Mouse (Mus musculus) kidney, embryonic 14.5 days (tissue): ENCODE measurements at regions not wholly inside any gene's neighbourhood (a gene's known extent, or its start where the extent isn't known, plus 50 kb on each side); places are given as distances from the start of the nearest gene placed in this dataset.
A peak's percentile ranks its signal among the peaks of the same experiment; 100 is the strongest.

ENCODE experiments used
- ATAC-seq: fragments of 200-750 bp; cut with Nextera tagmentation; 2 replicates; pipeline ENCODE4 v1.8.0; 2017; ENCODE audit warnings: moderate number of reproducible peaks, mild to moderate bottlenecking, moderate TSS enrichment, moderate library complexity; ENCODE audit not compliant: low FRiP score, low TSS enrichment
- H3K27ac ChIP-seq: fragments of 300-500 bp; sonication (generic); 2 replicates; pipeline ENCODE4 v1.5.1; 2014; ENCODE audit warnings: low read depth, mild to moderate bottlenecking, low read length, moderate library complexity, mixed read lengths
- H3K27me3 ChIP-seq: fragments of 300-500 bp; sonication (generic); 2 replicates; pipeline ENCODE4 v1.6.1; 2014; ENCODE audit warnings: mild to moderate bottlenecking, low read length; ENCODE audit not compliant: control insufficient read depth, insufficient read depth
- H3K36me3 ChIP-seq: fragments of 300-500 bp; sonication (generic); 2 replicates; pipeline ENCODE4 v1.6.1; 2014; ENCODE audit warnings: low read length, mixed read lengths; ENCODE audit not compliant: control insufficient read depth, insufficient read depth
- H3K4me1 ChIP-seq: fragments of 300-500 bp; sonication (generic); 2 replicates; pipeline ENCODE4 v1.6.1; 2014; ENCODE audit warnings: low read length, mixed read lengths; ENCODE audit not compliant: control insufficient read depth, insufficient read depth
- H3K4me2 ChIP-seq: fragments of 300-500 bp; sonication (generic); replicated peaks from 2 replicates; pipeline ENCODE4 v1.6.1; 2014; ENCODE audit warnings: low read depth, mild to moderate bottlenecking, low read length
- H3K4me3 ChIP-seq: fragments of 300-500 bp; sonication (generic); 2 replicates; pipeline ENCODE4 v1.5.1; 2014; ENCODE audit warnings: mild to moderate bottlenecking, low read length
- H3K9ac ChIP-seq: fragments of 300-500 bp; sonication (generic); 2 replicates; pipeline ENCODE4 v1.6.1; 2014; ENCODE audit warnings: low read depth, mild to moderate bottlenecking, low read length, moderate library complexity
- H3K9me3 ChIP-seq: fragments of 300-500 bp; sonication (generic); 2 replicates; pipeline ENCODE4 v1.6.1; 2016; ENCODE audit warnings: low read length; ENCODE audit not compliant: control insufficient read depth
- WGBS: fragments of 180-500 bp; shearing (Covaris S2); extraction: QIAGEN DNeasy Blood & Tissue Kit; methylation state at CpG from one replicate; pipeline ENCODE4 v1.1.7; 2014; 5-methylcytosine and 5-hydroxymethylcytosine counted together

GRCm38 (mm10) chr9:43879220-43879968 lies 135.6 kb downstream of the Nectin1 start:
- H3K4me2 ChIP-seq: peak overlapping the region; percentile 36
- peaks cover 37% of the 10 kb centered on the region for H3K27me3 ChIP-seq
- H3K9ac ChIP-seq: no peak overlapping the region
- no peak; the same call in 1 of the 2 replicates for ATAC-seq
- H3K9me3 ChIP-seq: no peaks in the 10 kb centered on the region
- no peaks in the 10 kb centered on the region for H3K36me3 ChIP-seq
- peak overlapping the region; percentile 28 for H3K4me3 ChIP-seq
- 3% methylated on average over 24 of the region's 24 CpGs for WGBS
- peaks cover 9% of the 10 kb centered on the region for H3K4me1 ChIP-seq
- H3K27ac ChIP-seq: no peak overlapping the region

GRCm38 (mm10) chr9:43879969-43880396 lies 136.2 kb downstream of the Nectin1 start:
- Histone ChIP-seq H3K36me3 (no peaks in the 10 kb centered on the region), H3K27ac (no peak overlapping the region), H3K4me1 (peaks cover 9% of the 10 kb centered on the region), H3K4me2 (peak overlapping the region; percentile 36), H3K27me3 (peaks cover 37% of the 10 kb centered on the region), H3K9me3 (no peaks in the 10 kb centered on the region), H3K9ac (no peak overlapping the region), H3K4me3 (peak overlapping the region; percentile 28)
- WGBS: 0% methylated on average over 26 of the region's 26 CpGs
- no peak for ATAC-seq

- Histone ChIP-seq H3K4me3 (no peak overlapping the region), H3K36me3 (no peaks in the 10 kb centered on the region), H3K9me3 (no peaks in the 10 kb centered on the region), H3K4me1 (no peaks in the 10 kb centered on the region), H3K9ac (no peak overlapping the region), H3K27me3 (no peaks in the 10 kb centered on the region), H3K4me2 (no peak overlapping the region), H3K27ac (no peak overlapping the region)
- 75% methylated on average over 6 of the region's 6 CpGs for WGBS
- no peak for ATAC-seq
Observed at GRCm38 (mm10) chr9:43893086-43893485, 149.3 kb downstream of the Nectin1 start.

- WGBS: 45% methylated on average over 4 of the region's 4 CpGs
- Histone ChIP-seq H3K4me3 (no peak overlapping the region), H3K4me2 (no peak overlapping the region), H3K27me3 (no peaks in the 10 kb centered on the region), H3K9ac (no peak overlapping the region), H3K36me3 (no peaks in the 10 kb centered on the region), H3K9me3 (no peaks in the 10 kb centered on the region), H3K4me1 (0 out of 2 replicates have a peak, but pooled peaks cover 4% of the 10 kb centered on the region), H3K27ac (no peak overlapping the region)
- ATAC-seq: no peak
Observed at GRCm38 (mm10) chr9:43899239-43899638, 143.9 kb upstream of the Thy1 start.

GRCm38 (mm10) chr9:43908325-43908724 lies 134.9 kb upstream of the Thy1 start:
- no peak overlapping the region for H3K4me2 ChIP-seq
- no peaks in the 10 kb centered on the region for H3K27me3 ChIP-seq
- no peak overlapping the region for H3K27ac ChIP-seq
- H3K4me1 ChIP-seq: 0 out of 2 replicates have a peak, but pooled peaks cover under 1% of the 10 kb centered on the region
- no peak overlapping the region for H3K4me3 ChIP-seq
- no peak overlapping the region for H3K9ac ChIP-seq
- WGBS: 89% methylated on average over 4 of the region's 4 CpGs
- no peaks in the 10 kb centered on the region for H3K36me3 ChIP-seq
- no peak for ATAC-seq
- no peaks in the 10 kb centered on the region for H3K9me3 ChIP-seq

GRCm38 (mm10) chr9:43915015-43915414 lies 128.2 kb upstream of the Thy1 start:
- 40% methylated on average over 5 of the region's 5 CpGs for WGBS
- no peaks in the 10 kb centered on the region for H3K36me3 ChIP-seq
- no peak overlapping the region for H3K4me2 ChIP-seq
- no peaks in the 10 kb centered on the region for H3K9me3 ChIP-seq
- no peak overlapping the region for H3K4me3 ChIP-seq
- H3K27ac ChIP-seq: no peak overlapping the region
- ATAC-seq: no peak
- H3K9ac ChIP-seq: no peak overlapping the region
- peaks cover 3% of the 10 kb centered on the region for H3K27me3 ChIP-seq
- no peaks in the 10 kb centered on the region for H3K4me1 ChIP-seq

GRCm38 (mm10) chr9:43917467-43917866 lies 125.7 kb upstream of the Thy1 start:
- no peak overlapping the region for H3K4me3 ChIP-seq
- H3K4me2 ChIP-seq: no peak overlapping the region
- ATAC-seq: no peak
- peaks cover 14% of the 10 kb centered on the region for H3K27me3 ChIP-seq
- no peaks in the 10 kb centered on the region for H3K36me3 ChIP-seq
- H3K4me1 ChIP-seq: no peaks in the 10 kb centered on the region
- no peak overlapping the region for H3K27ac ChIP-seq
- H3K9me3 ChIP-seq: no peaks in the 10 kb centered on the region
- no peak overlapping the region for H3K9ac ChIP-seq
- 38% methylated on average over 10 of the region's 10 CpGs for WGBS

- ATAC-seq: no peak
- Histone ChIP-seq H3K4me1 (0 out of 2 replicates have a peak, but pooled peaks cover 6% of the 10 kb centered on the region), H3K27ac (no peak overlapping the region), H3K9ac (no peak overlapping the region), H3K4me2 (no peak overlapping the region), H3K27me3 (peaks cover 16% of the 10 kb centered on the region), H3K4me3 (no peak overlapping the region), H3K36me3 (no peaks in the 10 kb centered on the region), H3K9me3 (no peaks in the 10 kb centered on the region)
- 78% methylated on average over 17 of the region's 17 CpGs for WGBS
Observed at GRCm38 (mm10) chr9:43919010-43919409, 124.2 kb upstream of the Thy1 start.

- Histone ChIP-seq H3K27me3 (peaks cover 19% of the 10 kb centered on the region), H3K9me3 (no peaks in the 10 kb centered on the region), H3K9ac (no peak overlapping the region), H3K4me3 (0 out of 2 replicates have a peak overlapping the region, but pooled peaks have one; percentile 11), H3K27ac (no peak overlapping the region), H3K36me3 (no peaks in the 10 kb centered on the region), H3K4me1 (0 out of 2 replicates have a peak, but pooled peaks cover 6% of the 10 kb centered on the region), H3K4me2 (0 out of 2 replicates have a peak overlapping the region, but pooled peaks have one; percentile 8)
- ATAC-seq: peak; percentile 68
- 7% methylated on average over 24 of the region's 24 CpGs for WGBS
Observed at GRCm38 (mm10) chr9:43920053-43920754, 123.0 kb upstream of the Thy1 start.
